Comparison of ENCODE assay signal across 15 mouse cellular contexts in the genomic region with DNA sequence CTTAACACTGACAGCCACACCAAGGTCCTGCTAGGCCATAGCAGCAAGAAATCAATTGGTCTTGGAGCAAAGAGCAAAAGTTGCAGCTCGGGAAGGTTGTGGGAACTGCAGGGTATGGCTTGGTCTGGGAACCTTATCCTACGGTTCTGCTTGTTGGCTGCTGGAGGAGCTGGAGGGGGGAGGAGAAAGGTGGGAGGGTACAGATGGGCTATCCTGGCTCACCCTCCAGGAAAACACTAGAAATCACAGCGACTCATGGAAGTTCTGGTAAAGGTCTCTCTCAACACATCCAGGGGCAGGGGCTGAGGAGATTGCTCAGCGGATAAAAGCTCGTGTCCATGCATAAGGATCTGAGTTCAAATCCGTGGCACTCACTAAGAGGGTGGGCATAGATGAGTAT.
"Had no signal": no experiment of that assay in that cellular context is flagged by ENCODE, and none has a peak within 500 bp of the region (broad histone marks: within the 10 kb centered on the region; RNA-seq: fewer than 3 reads in every experiment).

No protein-coding gene starts in this region.

- H3K4me1 ChIP-seq: stomach, embryonic 15.5 days had no signal

- H3K9me3 ChIP-seq: neural tube, embryonic 15.5 days; stomach, embryonic 15.5 days had no signal

- H3K9ac ChIP-seq: neural tube, embryonic 15.5 days; stomach, embryonic 15.5 days had no signal

- H3K36me3 ChIP-seq: neural tube, embryonic 15.5 days; stomach, embryonic 15.5 days had no signal

- H3K4me2 ChIP-seq: neural tube, embryonic 15.5 days; stomach, embryonic 15.5 days had no signal

- H3K27me3 ChIP-seq: stomach, embryonic 15.5 days had no signal

- DNase-seq: retina, postnatal 1 day; right cerebral cortex, adult 18-20 months; right cerebral cortex, postnatal 14 days; right cerebral cortex, postnatal 25 days; right cerebral cortex, postnatal 4 days; spleen, adult 18-20 months; thymus, adult 18-20 months; thymus, adult 2 months; thymus, postnatal 14 days; thymus, postnatal 25 days; thymus, postnatal 36 days; thymus, postnatal 4 days had no signal

- H3K4me3 ChIP-seq: neural tube, embryonic 15.5 days; stomach, embryonic 15.5 days had no signal

- H3K27ac ChIP-seq: neural tube, embryonic 15.5 days; stomach, embryonic 15.5 days; stomach, postnatal 0 days had no signal
